Mouse (Mus musculus) midbrain, embryonic 10.5 days (tissue): ENCODE measurements at regions not wholly inside any gene's neighbourhood (a gene's known extent, or its start where the extent isn't known, plus 50 kb on each side); places are given as distances from the start of the nearest gene placed in this dataset.

ENCODE experiments used
- DNase-seq: peaks from one replicate; pipeline ENCODE4 v3.0.0-alpha.2; 2017; ENCODE audit warnings: low spot score
- H3K27ac ChIP-seq: fragments of 300-500 bp; sonication (generic); replicated peaks from 2 replicates; pipeline ENCODE4 v1.5.1; 2016; ENCODE audit warnings: mild to moderate bottlenecking
- H3K27me3 ChIP-seq: fragments of 300-500 bp; sonication (generic); 2 replicates; pipeline ENCODE4 v1.6.1; 2016; ENCODE audit warnings: low read depth, mild to moderate bottlenecking; ENCODE audit not compliant: poor library complexity, severe bottlenecking
- H3K36me3 ChIP-seq: fragments of 300-500 bp; sonication (generic); 2 replicates; pipeline ENCODE4 v1.6.1; 2016; ENCODE audit warnings: mild to moderate bottlenecking, moderate library complexity
- H3K4me1 ChIP-seq: fragments of 300-500 bp; sonication (generic); 2 replicates; pipeline ENCODE4 v1.6.1; 2016
- H3K4me3 ChIP-seq: fragments of 300-500 bp; sonication (generic); 2 replicates; pipeline ENCODE4 v1.5.1; 2016; ENCODE audit warnings: mild to moderate bottlenecking, moderate library complexity
- H3K9me3 ChIP-seq: fragments of 300-500 bp; sonication (generic); replicated peaks from 2 replicates; pipeline ENCODE4 v1.6.1; 2016; ENCODE audit warnings: mild to moderate bottlenecking
- WGBS: fragments of 180-500 bp; shearing (Covaris S2); methylation state at CpG from one replicate; pipeline ENCODE4 v1.1.7; 2016; 5-methylcytosine and 5-hydroxymethylcytosine counted together

GRCm38 (mm10) chr1:64337619-64338574 lies 194.5 kb upstream of the Creb1 start:
- peaks cover 24% of the 10 kb centered on the region for H3K4me1 ChIP-seq
- H3K27ac ChIP-seq, result peak overlapping the region; percentile 49; the same call in 1 of the 2 replicates
- no peaks in the 10 kb centered on the region for H3K9me3 ChIP-seq
- 52% methylated on average over 25 of the region's 25 CpGs for WGBS
- peak; percentile 12 for DNase-seq
- H3K36me3 ChIP-seq, result no peaks in the 10 kb centered on the region
- no peak overlapping the region for H3K4me3 ChIP-seq
- no peaks in the 10 kb centered on the region for H3K27me3 ChIP-seq

- peaks cover 13% of the 10 kb centered on the region for H3K4me1 ChIP-seq
- H3K27ac ChIP-seq, result no peak overlapping the region
- WGBS, result 64% methylated on average over 2 of the region's 2 CpGs
- H3K36me3 ChIP-seq, result no peaks in the 10 kb centered on the region
- no peaks in the 10 kb centered on the region for H3K27me3 ChIP-seq
- DNase-seq, result no peak
- no peaks in the 10 kb centered on the region for H3K9me3 ChIP-seq
- no peak overlapping the region for H3K4me3 ChIP-seq
Observed at GRCm38 (mm10) chr1:64331566-64331965, 200.9 kb upstream of the Creb1 start.

GRCm38 (mm10) chr1:64330721-64331120 lies 201.7 kb upstream of the Creb1 start:
- H3K4me1 ChIP-seq, result peaks cover 13% of the 10 kb centered on the region
- no peak overlapping the region for H3K27ac ChIP-seq
- H3K9me3 ChIP-seq, result no peaks in the 10 kb centered on the region
- WGBS, result 13% methylated on average over 2 of the region's 2 CpGs
- no peaks in the 10 kb centered on the region for H3K36me3 ChIP-seq
- H3K27me3 ChIP-seq, result no peaks in the 10 kb centered on the region
- H3K4me3 ChIP-seq, result no peak overlapping the region
- no peak for DNase-seq

GRCm38 (mm10) chr1:64322197-64322596 lies 200.1 kb upstream of the Klf7 start:
- Histone ChIP-seq H3K27ac (no peak overlapping the region), H3K9me3 (no peaks in the 10 kb centered on the region), H3K27me3 (no peaks in the 10 kb centered on the region), H3K4me3 (no peak overlapping the region), H3K4me1 (no peaks in the 10 kb centered on the region), H3K36me3 (no peaks in the 10 kb centered on the region)
- 94% methylated on average over 4 of the region's 4 CpGs for WGBS
- DNase-seq, result no peak

- no peak for DNase-seq
- no peaks in the 10 kb centered on the region for H3K9me3 ChIP-seq
- H3K4me3 ChIP-seq, result no peak overlapping the region
- H3K27me3 ChIP-seq, result no peaks in the 10 kb centered on the region
- 85% methylated on average over 3 of the region's 3 CpGs for WGBS
- 0 out of 2 replicates have a peak overlapping the region, but pooled peaks have one; percentile 28 for H3K27ac ChIP-seq
- no peaks in the 10 kb centered on the region for H3K36me3 ChIP-seq
- H3K4me1 ChIP-seq, result no peaks in the 10 kb centered on the region
Observed at GRCm38 (mm10) chr1:64319155-64319582, 197.1 kb upstream of the Klf7 start.

GRCm38 (mm10) chr1:64318440-64319154 lies 196.5 kb upstream of the Klf7 start:
- no peaks in the 10 kb centered on the region for H3K4me1 ChIP-seq
- H3K9me3 ChIP-seq, result no peaks in the 10 kb centered on the region
- H3K27me3 ChIP-seq, result no peaks in the 10 kb centered on the region
- 0 out of 2 replicates have a peak overlapping the region, but pooled peaks have one; percentile 28 for H3K27ac ChIP-seq
- WGBS, result 82% methylated on average over 8 of the region's 8 CpGs
- no peaks in the 10 kb centered on the region for H3K36me3 ChIP-seq
- H3K4me3 ChIP-seq, result no peak overlapping the region
- DNase-seq, result no peak

GRCm38 (mm10) chr1:64317032-64317636 lies 195.1 kb upstream of the Klf7 start:
- no peaks in the 10 kb centered on the region for H3K36me3 ChIP-seq
- DNase-seq, result no peak
- no peaks in the 10 kb centered on the region for H3K27me3 ChIP-seq
- no peaks in the 10 kb centered on the region for H3K4me1 ChIP-seq
- H3K4me3 ChIP-seq, result no peak overlapping the region
- no peaks in the 10 kb centered on the region for H3K9me3 ChIP-seq
- H3K27ac ChIP-seq, result no peak overlapping the region
- 76% methylated on average over 5 of the region's 5 CpGs for WGBS

- 34% methylated on average over 3 of the region's 3 CpGs for WGBS
- Histone ChIP-seq H3K27me3 (no peaks in the 10 kb centered on the region), H3K36me3 (no peaks in the 10 kb centered on the region), H3K4me1 (peaks cover 10% of the 10 kb centered on the region), H3K4me3 (no peak overlapping the region), H3K27ac (no peak overlapping the region), H3K9me3 (no peaks in the 10 kb centered on the region)
- no peak for DNase-seq
Observed at GRCm38 (mm10) chr1:64311371-64311770, 189.3 kb upstream of the Klf7 start.

- DNase-seq, result no peak
- Histone ChIP-seq H3K4me3 (no peak overlapping the region), H3K4me1 (peaks cover 21% of the 10 kb centered on the region), H3K9me3 (no peaks in the 10 kb centered on the region), H3K27me3 (no peaks in the 10 kb centered on the region), H3K36me3 (no peaks in the 10 kb centered on the region), H3K27ac (no peak overlapping the region)
- WGBS, result 93% methylated on average over 15 of the region's 15 CpGs
Observed at GRCm38 (mm10) chr1:64308560-64308959, 186.5 kb upstream of the Klf7 start.

GRCm38 (mm10) chr1:64308088-64308487 lies 186.0 kb upstream of the Klf7 start:
- Histone ChIP-seq H3K4me3 (no peak overlapping the region), H3K27me3 (no peaks in the 10 kb centered on the region), H3K36me3 (no peaks in the 10 kb centered on the region), H3K9me3 (no peaks in the 10 kb centered on the region), H3K27ac (no peak overlapping the region), H3K4me1 (peaks cover 22% of the 10 kb centered on the region)
- DNase-seq, result no peak
- 90% methylated on average over 10 of the region's 10 CpGs for WGBS

- no peaks in the 10 kb centered on the region for H3K27me3 ChIP-seq
- H3K4me1 ChIP-seq, result peaks cover 25% of the 10 kb centered on the region
- H3K36me3 ChIP-seq, result no peaks in the 10 kb centered on the region
- WGBS, result 56% methylated on average over 13 of the region's 13 CpGs
- no peak overlapping the region for H3K4me3 ChIP-seq
- H3K27ac ChIP-seq, result peak overlapping the region; percentile 68
- DNase-seq, result peak; percentile 27
- no peaks in the 10 kb centered on the region for H3K9me3 ChIP-seq
Observed at GRCm38 (mm10) chr1:64305427-64306213, 183.5 kb upstream of the Klf7 start.

- peak overlapping the region; percentile 37 for H3K4me3 ChIP-seq
- H3K27ac ChIP-seq, result peak overlapping the region; percentile 77
- DNase-seq, result peak; percentile 45
- WGBS, result 17% methylated on average over 10 of the region's 10 CpGs
- no peaks in the 10 kb centered on the region for H3K36me3 ChIP-seq
- H3K9me3 ChIP-seq, result no peaks in the 10 kb centered on the region
- H3K27me3 ChIP-seq, result no peaks in the 10 kb centered on the region
- H3K4me1 ChIP-seq, result peaks cover 39% of the 10 kb centered on the region
Observed at GRCm38 (mm10) chr1:64302833-64303358, 180.8 kb upstream of the Klf7 start.
